Mouse (Mus musculus) limb, embryonic 10.5 days (tissue): Measurements from ENCODE around the gene Myh9. TPM values are rescaled to one million over a fixed set of nuclear protein-coding genes. Genes with fewer than 3 reads are reported as not detected.

Experiments used
- DNase-seq: peaks from one replicate; pipeline ENCODE4 v3.0.0-alpha.2; 2017; ENCODE audit warnings: low spot score
- H3K27ac ChIP-seq: fragments of 300-500 bp; sonication (generic); 2 replicates; pipeline ENCODE4 v1.5.1; 2016; ENCODE audit warnings: mild to moderate bottlenecking
- H3K27me3 ChIP-seq: fragments of 300-500 bp; sonication (generic); 2 replicates; pipeline ENCODE4 v1.6.1; 2016; ENCODE audit warnings: low read depth, mild to moderate bottlenecking; ENCODE audit not compliant: poor library complexity, severe bottlenecking
- H3K36me3 ChIP-seq: fragments of 300-500 bp; sonication (generic); 2 replicates; pipeline ENCODE4 v1.6.1; 2016; ENCODE audit warnings: mild to moderate bottlenecking, moderate library complexity
- H3K4me1 ChIP-seq: fragments of 300-500 bp; sonication (generic); 2 replicates; pipeline ENCODE4 v1.6.1; 2016
- H3K4me3 ChIP-seq: fragments of 300-500 bp; sonication (generic); 2 replicates; pipeline ENCODE4 v1.5.1; 2016; ENCODE audit warnings: mild to moderate bottlenecking, moderate library complexity
- H3K9me3 ChIP-seq: fragments of 300-500 bp; sonication (generic); replicated peaks from 2 replicates; pipeline ENCODE4 v1.6.1; 2016; ENCODE audit warnings: mild to moderate bottlenecking
- WGBS: fragments of 180-500 bp; shearing (Covaris S2); methylation state at CpG from one replicate; pipeline ENCODE4 v1.1.7; 2016; 5-methylcytosine and 5-hydroxymethylcytosine counted together
- polyA plus RNA-seq: library from polyadenylated mRNA; unstranded; fragments of >200 nt; fragmentation: Nextera tagmentation; extraction: Ambion mirVana; gene quantifications from 2 replicates; pipeline ENCODE4 v1.2.1, GENCODE M21; 2016

Gene Myh9
- polyA plus RNA-seq, 1 experiment from 2014 or later: 39.2 TPM

DNA sequence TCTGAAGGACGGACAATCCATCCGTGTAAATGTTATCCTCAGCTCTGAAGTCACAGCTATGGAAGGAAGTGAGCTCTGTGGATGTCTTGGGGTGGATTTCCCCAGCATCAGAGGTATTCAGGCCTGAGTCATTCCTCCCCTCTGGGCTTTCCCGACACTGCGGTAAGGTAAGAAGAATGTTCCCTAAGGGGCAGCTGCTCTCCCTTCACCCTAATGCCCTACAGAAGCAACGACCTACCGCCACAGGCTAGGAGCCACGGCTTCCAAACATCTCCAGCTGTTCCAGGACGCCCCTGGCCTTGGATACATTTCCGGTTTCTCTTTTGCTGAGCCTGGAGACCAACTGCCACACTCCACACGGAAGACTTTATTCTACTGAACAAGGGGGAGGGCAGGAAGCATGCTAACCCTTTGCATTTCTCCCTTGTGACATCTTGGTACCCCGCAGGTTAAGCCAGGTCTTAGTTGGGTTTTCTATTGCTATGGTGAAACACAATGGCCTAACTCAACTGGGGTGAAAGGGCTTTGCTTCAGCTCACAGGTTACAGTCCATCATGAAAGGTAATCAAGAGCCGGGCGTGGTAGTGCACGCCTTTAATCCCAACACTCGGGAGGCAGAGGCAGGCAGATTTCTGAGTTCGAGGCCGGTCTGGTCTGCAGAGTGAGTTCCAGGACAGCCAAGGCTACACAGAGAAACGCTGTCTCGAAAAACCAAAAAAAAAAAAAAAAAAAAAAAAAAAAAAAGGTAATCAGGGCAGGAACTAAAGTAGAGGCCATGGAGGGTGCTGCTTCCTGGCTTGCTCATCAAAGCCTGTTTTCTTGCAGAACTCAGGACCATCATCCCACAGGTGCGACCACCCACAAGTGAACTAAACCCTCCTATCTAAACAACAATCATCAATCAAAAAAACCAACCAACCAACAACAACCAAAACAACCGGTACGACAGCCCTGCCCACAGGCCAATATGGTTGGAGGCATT lies 21.3 kb upstream of the Myh9 start:
- no peak overlapping the region for H3K4me3 ChIP-seq
- no peaks in the 10 kb centered on the region for H3K27me3 ChIP-seq
- WGBS: 89% methylated on average over 22 of the region's 22 CpGs
- H3K36me3 ChIP-seq: no peaks in the 10 kb centered on the region
- H3K4me1 ChIP-seq: peaks cover 6% of the 10 kb centered on the region; the same call in 1 of the 2 replicates
- no peak for DNase-seq
- no peaks in the 10 kb centered on the region for H3K9me3 ChIP-seq
- H3K27ac ChIP-seq: no peak overlapping the region

DNA sequence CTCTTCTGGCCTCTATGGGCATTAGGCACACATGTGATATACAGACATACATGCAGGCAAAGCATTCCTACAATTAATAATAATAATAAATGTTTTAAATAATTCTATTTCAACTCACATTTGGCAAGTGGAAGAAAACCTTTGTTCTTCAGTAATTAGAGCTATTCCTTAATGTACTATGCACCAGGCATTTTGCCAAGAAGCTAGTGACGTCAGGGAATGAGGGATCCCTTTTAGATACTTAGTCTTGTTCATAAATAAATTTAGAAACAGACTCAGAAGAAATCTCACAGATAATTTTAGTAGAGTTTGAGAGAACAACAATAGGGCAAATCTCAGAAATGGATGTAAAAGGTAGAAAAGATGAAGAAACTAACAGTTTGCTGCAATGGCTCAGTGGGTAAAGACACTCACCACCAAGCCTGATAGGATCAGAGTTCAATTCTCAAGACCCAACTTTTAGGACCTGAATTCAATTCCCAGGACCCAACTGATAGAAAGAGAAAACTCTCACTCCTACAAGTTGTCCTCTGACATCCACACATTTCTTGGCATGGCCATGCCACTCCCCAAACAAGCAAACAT lies 18.2 kb upstream of the Myh9 start:
- no peak for DNase-seq
- peaks cover 9% of the 10 kb centered on the region for H3K4me1 ChIP-seq
- H3K36me3 ChIP-seq: no peaks in the 10 kb centered on the region
- H3K27ac ChIP-seq: no peak overlapping the region
- no peaks in the 10 kb centered on the region for H3K27me3 ChIP-seq
- WGBS: 80% methylated on average over 1 of the region's 1 CpGs
- no peaks in the 10 kb centered on the region for H3K9me3 ChIP-seq
- no peak overlapping the region for H3K4me3 ChIP-seq

DNA sequence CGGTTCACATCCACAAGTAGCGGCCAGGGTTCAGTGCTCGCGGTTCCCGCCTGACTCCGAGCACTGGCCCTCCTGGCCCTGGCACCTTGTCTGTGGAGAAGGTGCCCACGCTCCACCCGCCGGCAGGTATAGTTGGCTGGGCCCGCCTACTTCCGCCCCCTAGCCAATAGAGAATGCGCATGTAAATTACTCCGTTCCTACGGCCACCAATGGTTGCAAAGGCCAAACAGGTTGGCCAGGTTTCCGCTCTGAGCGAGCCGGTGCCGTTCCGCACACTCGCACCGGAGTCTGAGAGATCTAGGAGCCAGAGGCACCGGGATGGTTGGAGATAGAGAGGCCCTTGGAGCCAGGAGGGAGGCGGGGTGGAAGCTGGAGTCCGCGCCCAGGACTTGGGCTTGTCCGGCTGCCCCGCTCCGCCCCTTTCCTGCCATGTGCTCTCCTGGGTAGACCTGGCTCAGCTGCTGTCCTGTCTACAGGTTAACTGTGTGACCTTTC lies 15.7 kb upstream of the Myh9 start:
- no peaks in the 10 kb centered on the region for H3K27me3 ChIP-seq
- no peaks in the 10 kb centered on the region for H3K36me3 ChIP-seq
- peaks cover 9% of the 10 kb centered on the region for H3K4me1 ChIP-seq
- peak overlapping the region; percentile 78 for H3K27ac ChIP-seq
- peak overlapping the region; percentile 64 for H3K4me3 ChIP-seq
- peak; percentile 78 for DNase-seq
- H3K9me3 ChIP-seq: no peaks in the 10 kb centered on the region
- 1% methylated on average over 28 of the region's 28 CpGs for WGBS

DNA sequence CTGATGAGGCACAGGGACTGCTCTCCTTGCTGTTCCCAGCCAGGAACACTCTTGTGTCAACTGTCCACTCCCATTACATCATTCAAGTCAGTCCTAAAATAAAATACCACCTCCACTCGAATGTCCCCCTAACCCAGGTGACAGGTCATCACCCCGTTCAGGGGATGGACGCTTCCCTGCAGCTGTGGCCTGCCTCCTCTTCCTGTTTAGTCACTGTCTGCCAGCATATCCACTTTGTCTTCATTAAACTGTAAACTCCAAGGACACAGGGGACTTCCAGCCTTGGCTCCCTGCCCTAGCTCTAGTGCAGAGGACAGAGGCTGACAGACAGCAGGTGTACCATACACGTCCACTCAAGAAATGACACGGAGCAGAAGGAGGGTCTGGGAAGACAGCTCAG lies 14.6 kb upstream of the Myh9 start:
- 64% methylated on average over 5 of the region's 5 CpGs for WGBS
- no peak overlapping the region for H3K27ac ChIP-seq
- DNase-seq: no peak
- peaks cover 9% of the 10 kb centered on the region for H3K4me1 ChIP-seq
- no peaks in the 10 kb centered on the region for H3K9me3 ChIP-seq
- no peaks in the 10 kb centered on the region for H3K27me3 ChIP-seq
- H3K4me3 ChIP-seq: no peak overlapping the region
- no peaks in the 10 kb centered on the region for H3K36me3 ChIP-seq

DNA sequence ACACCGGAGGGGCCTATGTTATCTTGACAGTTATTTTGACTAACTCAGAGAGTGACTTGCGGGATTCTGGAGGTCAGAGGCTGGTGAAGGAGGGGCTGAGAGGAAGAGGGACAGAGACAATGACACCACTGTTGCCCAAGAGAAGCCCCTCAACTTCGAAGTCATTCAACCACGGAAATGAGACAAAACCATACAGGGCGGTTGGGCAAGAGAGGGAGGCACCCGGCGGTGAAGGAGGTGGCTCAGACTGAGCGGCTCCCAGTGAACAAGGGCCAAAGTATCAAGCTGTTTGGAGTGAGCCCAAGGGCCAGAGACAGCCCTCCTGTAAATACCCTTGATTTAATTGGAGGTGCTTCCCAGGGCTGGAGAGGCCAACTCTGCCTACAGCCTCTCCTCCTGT lies 13.3 kb upstream of the Myh9 start:
- H3K9me3 ChIP-seq: no peaks in the 10 kb centered on the region
- WGBS: 83% methylated on average over 8 of the region's 8 CpGs
- peaks cover 16% of the 10 kb centered on the region for H3K4me1 ChIP-seq
- H3K36me3 ChIP-seq: no peaks in the 10 kb centered on the region
- H3K4me3 ChIP-seq: no peak overlapping the region
- no peaks in the 10 kb centered on the region for H3K27me3 ChIP-seq
- no peak overlapping the region for H3K27ac ChIP-seq
- DNase-seq: no peak

DNA sequence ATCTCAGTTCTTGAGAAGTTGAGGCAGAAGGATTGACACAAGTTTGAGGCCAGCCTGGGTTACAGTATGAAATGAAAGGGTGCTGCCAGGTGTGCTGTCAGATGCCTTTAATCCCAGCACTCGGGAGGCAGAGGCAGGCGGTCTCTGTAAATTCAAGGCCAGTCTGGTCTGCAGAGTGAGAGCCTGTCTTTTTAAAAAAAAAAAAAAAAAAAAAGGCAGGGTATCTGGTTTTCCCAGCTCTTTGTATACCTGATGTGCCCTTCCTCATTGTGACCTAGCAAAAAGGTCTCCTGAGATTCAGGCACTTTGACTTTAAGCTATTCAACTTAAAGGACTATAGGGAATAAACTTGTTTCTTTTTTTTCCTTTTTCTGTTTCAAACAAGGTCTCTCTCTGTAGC lies 10.0 kb upstream of the Myh9 start:
- peaks cover 13% of the 10 kb centered on the region for H3K4me1 ChIP-seq
- WGBS: 88% methylated on average over 2 of the region's 2 CpGs
- H3K27ac ChIP-seq: no peak overlapping the region
- H3K9me3 ChIP-seq: no peaks in the 10 kb centered on the region
- no peak for DNase-seq
- no peaks in the 10 kb centered on the region for H3K27me3 ChIP-seq
- no peaks in the 10 kb centered on the region for H3K36me3 ChIP-seq
- H3K4me3 ChIP-seq: no peak overlapping the region

DNA sequence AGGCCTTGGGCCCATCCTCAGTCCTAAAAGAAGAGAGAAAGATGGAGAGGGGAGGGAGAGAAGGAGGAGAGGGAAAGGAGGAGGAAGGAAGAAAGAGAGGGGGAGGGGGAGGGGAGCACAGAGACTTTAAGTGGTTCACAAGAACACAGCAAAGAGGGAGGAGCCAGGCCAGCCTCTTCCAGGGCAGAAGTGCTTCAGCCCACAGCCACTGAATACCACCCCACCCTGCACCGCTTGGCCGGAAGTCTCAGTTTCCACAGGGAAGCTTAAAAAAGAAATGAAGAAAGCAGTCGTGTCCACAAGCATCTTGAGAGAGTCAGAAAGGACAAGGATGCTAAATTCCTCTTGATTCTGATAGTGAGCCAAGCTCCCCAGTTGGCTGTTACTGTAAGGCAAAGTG lies 9.2 kb upstream of the Myh9 start:
- H3K27ac ChIP-seq: no peak overlapping the region
- 56% methylated on average over 3 of the region's 3 CpGs for WGBS
- H3K36me3 ChIP-seq: no peaks in the 10 kb centered on the region
- peaks cover 13% of the 10 kb centered on the region for H3K4me1 ChIP-seq
- no peaks in the 10 kb centered on the region for H3K9me3 ChIP-seq
- H3K27me3 ChIP-seq: no peaks in the 10 kb centered on the region
- DNase-seq: no peak
- no peak overlapping the region for H3K4me3 ChIP-seq

DNA sequence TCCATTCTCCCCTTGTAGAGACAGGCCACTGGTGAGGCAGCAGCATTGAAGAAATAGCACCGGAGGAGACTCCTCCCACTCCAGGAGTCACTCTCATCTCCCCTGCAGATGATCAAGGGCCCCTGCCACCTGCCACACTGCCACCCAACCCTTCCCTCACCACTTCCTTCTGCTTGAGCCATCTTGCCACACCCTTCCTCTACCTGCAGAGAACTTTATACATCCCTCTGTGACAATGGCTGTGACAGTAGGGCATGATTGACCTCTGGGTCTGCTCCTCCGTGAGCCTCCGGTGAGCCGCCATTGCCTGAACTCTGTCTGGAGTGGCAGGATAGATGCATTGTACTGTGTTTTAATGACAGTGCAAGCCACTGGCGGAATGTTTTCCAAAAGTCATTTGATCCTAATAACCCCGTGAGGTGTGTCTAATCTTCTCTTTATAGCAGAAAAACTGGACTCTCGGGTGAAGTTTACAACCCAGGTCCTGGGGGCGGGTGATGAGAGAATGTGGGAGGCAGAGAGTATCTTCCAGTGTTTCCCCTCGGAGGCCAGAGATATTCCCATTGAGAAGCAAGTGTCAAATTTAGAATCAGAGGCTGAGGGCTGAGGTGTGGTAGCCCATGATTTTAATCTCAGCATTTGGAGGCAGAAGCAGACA lies 7.7 kb upstream of the Myh9 start:
- peaks cover 13% of the 10 kb centered on the region for H3K4me1 ChIP-seq
- no peak overlapping the region for H3K27ac ChIP-seq
- whole genome bisulfite sequencing: 76% methylated on average over 9 of the region's 9 CpGs

DNA sequence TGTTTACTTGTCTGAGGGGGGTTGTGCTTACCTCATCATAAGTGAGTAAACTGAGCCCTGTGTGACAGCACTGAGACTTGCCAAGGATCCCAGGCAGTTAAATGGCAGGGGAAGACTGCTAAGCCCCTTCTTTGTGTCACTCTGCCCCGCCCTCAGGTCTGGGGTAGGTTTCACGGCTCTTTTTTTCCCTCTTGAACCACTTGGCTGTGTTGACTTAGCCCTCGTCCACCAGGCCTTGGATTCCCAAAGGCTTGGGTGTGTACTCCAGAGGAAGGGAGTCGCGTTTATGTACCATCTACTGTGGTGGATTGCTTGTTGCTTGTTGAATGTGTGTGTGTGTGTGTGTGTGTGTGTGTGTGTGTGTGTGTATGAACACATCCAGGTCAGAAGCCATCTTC lies 7.1 kb upstream of the Myh9 start:
- DNase-seq: no peak
- H3K27me3 ChIP-seq: no peaks in the 10 kb centered on the region
- H3K36me3 ChIP-seq: no peaks in the 10 kb centered on the region
- H3K4me1 ChIP-seq: peaks cover 13% of the 10 kb centered on the region
- 77% methylated on average over 5 of the region's 5 CpGs for WGBS
- H3K27ac ChIP-seq: no peak overlapping the region; the same call in 1 of the 2 replicates
- H3K4me3 ChIP-seq: no peak overlapping the region
- H3K9me3 ChIP-seq: no peaks in the 10 kb centered on the region

More for the DNA sequence above, 7.7 kb upstream of the Myh9 start:
- H3K4me3 ChIP-seq: no peak overlapping the region
- no peak for DNase-seq
- H3K9me3 ChIP-seq: no peaks in the 10 kb centered on the region
- H3K27me3 ChIP-seq: no peaks in the 10 kb centered on the region
- H3K36me3 ChIP-seq: no peaks in the 10 kb centered on the region

DNA sequence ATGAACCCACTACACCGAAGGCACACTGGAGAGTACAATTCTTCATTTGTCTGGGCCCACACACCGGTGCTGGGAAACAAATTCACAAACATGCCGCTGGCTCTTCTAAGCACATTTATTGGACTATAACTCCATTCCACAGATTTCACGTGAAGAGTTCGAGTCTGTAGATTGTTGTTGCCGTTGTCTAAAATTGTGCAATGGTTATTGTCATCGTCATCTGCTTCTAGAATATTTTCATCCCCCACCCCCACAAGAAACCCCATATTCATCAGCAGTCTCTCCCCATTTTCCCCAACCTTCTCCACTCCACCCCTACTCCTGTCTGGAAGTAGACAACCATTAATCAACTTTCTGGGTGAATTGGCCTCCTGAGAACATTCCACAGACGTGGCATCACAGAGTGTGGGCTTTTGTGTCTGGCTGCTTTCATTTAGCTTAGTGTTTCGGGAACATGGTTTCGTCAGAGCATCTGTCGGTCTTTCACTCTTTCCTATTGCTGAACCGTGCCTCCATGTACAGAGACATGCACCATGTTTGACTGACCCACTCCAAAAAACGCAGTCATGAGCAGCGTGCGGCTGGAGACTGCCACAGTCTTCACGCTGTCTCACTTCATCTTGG lies 6.6 kb upstream of the Myh9 start:
- Histone ChIP-seq H3K4me3 (no peak overlapping the region), H3K27me3 (no peaks in the 10 kb centered on the region), H3K4me1 (peaks cover 13% of the 10 kb centered on the region), H3K27ac (peak overlapping the region; percentile 14; the same call in 1 of the 2 replicates), H3K9me3 (no peaks in the 10 kb centered on the region), H3K36me3 (no peaks in the 10 kb centered on the region)
- DNase-seq: no peak
- WGBS: 92% methylated on average over 16 of the region's 16 CpGs

DNA sequence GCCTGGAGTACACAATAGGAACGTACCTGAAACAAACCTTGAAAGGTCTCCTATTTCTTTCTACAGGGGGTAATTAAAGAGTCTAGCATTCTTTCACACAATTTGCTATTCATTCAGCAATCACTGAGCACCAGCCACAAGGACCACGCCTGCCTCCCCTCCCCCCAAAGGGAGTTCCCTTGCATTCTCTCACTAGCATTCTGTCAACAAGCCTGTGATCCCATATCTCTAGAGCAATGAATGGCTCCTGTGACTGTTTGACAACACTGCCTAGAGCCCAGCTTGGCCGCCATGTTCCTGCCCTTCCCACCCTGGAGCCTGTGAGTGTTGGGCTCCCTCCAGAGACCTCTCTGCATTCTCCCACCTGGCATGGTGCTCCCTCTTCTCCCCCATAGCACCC lies 5.9 kb upstream of the Myh9 start:
- Histone ChIP-seq H3K9me3 (no peaks in the 10 kb centered on the region), H3K27ac (no peak overlapping the region), H3K27me3 (no peaks in the 10 kb centered on the region), H3K4me1 (peaks cover 13% of the 10 kb centered on the region), H3K36me3 (no peaks in the 10 kb centered on the region), H3K4me3 (no peak overlapping the region)
- no peak for DNase-seq
- 67% methylated on average over 3 of the region's 3 CpGs for WGBS

DNA sequence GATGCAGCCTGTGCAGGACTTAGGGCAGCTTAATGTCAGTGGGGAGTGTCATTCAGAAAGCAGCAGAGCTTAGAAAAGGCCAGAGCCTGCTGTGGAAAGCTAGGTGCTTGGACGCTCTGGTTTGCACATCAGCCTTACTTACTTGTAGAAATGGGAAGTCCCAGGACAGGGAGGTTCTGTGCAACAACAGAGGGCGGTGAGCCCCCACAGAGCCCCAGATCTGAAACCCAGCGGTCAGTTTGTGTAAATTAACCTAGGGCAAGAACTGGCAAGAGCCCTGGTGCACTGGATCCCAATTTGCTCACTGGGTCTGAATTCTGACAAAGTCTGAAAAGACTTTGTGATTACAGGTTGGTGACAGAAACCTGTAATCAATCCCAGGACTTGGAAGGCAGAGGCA lies 5.1 kb upstream of the Myh9 start:
- H3K27ac ChIP-seq: peak overlapping the region; percentile 11; the same call in 1 of the 2 replicates
- no peaks in the 10 kb centered on the region for H3K9me3 ChIP-seq
- no peaks in the 10 kb centered on the region for H3K27me3 ChIP-seq
- H3K4me1 ChIP-seq: peaks cover 13% of the 10 kb centered on the region
- DNase-seq: no peak
- H3K4me3 ChIP-seq: no peak overlapping the region
- 82% methylated on average over 3 of the region's 3 CpGs for WGBS
- no peaks in the 10 kb centered on the region for H3K36me3 ChIP-seq
